Mouse (Mus musculus) kidney, adult 2 months (tissue): Measurements from ENCODE around the gene Mnt.

Experiments
- CTCF ChIP-seq: fragments of 200-500 bp; conservative IDR thresholded peaks from 2 replicates; pipeline ENCODE4 v1.5.1; 2011; ENCODE audit warnings: low read depth, mild to moderate bottlenecking, control low read depth, low read length, moderate library complexity, mixed read lengths; ENCODE audit not compliant: insufficient read depth, insufficient read length
- POLR2A ChIP-seq: fragments of 200-500 bp; IDR thresholded peaks from one replicate; pipeline ENCODE4 v1.6.1; 2011; ENCODE audit warnings: low read depth, low read length, control low read depth

DNA sequence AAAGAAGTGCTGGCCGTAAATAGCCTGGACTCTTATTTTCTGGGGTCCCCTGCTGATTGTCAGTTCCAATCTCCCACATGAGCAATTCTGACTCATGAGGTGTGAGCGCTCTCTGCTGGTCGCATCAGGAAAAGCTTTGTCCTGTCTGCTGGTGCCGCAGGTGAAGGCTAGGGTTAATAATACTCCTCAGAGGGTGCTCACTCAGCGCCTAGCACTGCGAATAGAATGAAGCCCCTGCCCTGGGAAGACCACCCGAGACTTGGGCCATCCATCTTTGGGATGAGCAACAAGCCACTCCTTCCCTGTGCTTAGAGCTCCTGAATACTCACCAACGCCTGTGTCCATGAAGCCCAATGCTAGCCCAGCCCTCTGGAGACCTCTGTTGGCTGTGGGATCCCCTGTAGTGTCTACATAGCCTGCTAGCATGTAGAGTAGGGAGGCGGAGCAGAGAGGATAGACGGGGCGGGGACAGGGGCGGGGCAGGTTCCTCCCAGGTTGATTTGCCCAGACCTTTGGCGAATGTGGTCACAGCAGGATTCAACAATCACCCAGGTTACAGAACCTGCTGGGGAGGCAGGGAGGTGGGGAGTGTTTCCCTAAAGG is 17.3 kb downstream of the Mnt start:
- peak; percentile 89 for TF ChIP-seq CTCF
- no peak for TF ChIP-seq POLR2A
